Mouse (Mus musculus) retina, postnatal 7 days (tissue): ENCODE results near the gene Zfp385b.

ENCODE experiments used
- DNase-seq: peaks from one replicate; pipeline ENCODE4 v3.0.0-alpha.2; 2012; ENCODE audit warnings: low read depth, low spot score

Zfp385b gene

DNA sequence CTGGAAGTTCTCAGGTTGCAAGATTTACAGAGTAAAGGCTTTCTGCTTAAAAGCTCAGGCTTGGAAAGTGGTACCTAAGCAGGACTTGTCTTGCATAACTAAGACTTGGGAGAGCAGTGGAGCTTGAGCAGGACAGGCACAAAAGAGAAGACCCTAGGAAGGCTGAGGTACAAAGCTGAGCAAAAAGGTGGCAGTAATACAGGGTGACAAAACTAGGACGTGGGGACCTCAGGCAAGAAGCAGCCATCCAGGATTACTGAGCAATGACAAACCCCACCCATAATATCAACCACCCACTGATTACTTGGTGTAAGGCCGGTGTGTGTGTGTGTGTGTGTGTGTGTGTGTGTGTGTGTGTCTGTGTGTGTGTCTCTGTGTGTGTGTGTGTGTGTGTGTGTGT, 114.0 kb downstream of the Zfp385b start:
- DNase-seq: no peak

- DNase-seq: peak; percentile 21
Measured at GRCm38 (mm10) chr2:77703080-77703479, 116.4 kb downstream of the Zfp385b start.

DNA sequence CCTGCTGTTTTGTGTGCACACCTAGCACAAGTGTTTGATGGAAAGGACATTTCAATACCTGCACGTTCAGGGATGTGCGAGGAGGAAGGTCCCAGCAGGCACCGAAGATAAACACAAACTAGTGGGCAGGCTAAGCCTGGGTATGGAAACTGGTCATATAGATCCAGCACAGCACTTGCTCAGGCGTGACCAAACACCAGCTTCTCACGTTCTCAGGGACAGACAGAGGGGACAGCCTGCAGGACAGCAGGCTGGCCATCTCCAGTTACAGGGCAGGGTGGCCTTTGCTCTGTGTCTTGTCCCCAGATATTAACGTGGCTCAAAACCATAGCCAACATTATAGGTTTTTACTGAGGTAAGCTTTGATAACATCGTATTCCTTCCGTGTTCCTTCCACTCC, 128.3 kb downstream of the Zfp385b start:
- no peak for DNase-seq

- DNase-seq: no peak
Measured at GRCm38 (mm10) chr2:77690316-77690715, 129.1 kb downstream of the Zfp385b start.

DNA sequence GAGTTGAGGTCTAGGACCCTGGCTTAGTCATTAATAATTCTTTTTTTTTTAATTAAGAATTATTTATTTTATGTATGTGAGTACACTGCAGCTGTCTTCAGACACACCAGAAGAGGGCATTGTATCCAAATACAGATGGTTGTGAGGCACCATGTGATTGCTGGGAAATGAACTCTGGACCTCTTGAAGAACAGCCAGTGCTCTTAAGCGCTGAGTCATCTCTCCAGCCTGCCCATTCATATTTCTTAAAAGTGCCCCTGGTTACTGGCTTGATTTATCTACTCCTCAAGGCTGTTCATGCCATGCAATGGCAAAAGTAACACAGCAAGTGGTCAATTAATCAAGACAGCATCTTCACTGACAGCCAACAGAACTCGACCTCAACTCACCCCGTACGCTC, 130.8 kb downstream of the Zfp385b start:
- no peak for DNase-seq

DNA sequence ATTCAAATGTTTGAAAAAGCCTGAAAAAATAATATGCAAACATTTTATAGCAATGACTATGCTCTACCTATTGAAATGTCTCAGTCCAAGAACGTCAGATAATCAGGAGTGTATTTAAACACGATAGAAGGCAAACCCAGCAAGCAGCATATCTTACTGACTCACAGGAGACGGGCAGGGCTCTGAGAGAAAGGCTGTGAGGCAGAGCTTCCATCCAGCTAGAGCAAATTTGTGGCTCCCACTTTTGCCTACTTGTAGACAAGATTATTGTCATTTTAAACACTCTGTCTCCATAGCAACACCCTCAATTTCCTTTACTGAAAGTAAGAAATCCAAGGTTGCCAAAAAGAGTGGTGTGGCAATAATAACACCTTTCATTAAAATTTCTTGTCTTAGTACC, 135.4 kb downstream of the Zfp385b start:
- no peak for DNase-seq

DNA sequence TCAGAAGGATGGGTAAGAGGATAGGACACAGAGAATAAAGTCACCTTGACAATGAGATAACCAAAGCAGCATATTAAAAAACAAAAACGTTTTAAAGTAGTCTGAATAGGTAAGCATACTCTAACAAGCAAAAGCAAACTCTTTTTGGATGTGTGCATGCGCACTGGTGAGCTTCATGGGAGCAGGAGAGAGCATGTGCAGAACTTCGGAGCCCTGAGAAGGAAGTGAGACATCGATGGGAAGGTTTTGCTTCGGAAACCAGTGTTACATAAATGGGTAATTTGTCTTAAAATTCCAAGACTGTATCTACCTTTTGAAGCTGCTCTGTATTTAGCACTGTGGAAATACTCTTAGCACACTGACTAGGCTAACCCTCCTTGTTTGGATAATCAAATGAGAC, 137.2 kb downstream of the Zfp385b start:
- DNase-seq: no peak

- no peak for DNase-seq
Measured at GRCm38 (mm10) chr2:77681741-77682140, 137.7 kb downstream of the Zfp385b start.

- DNase-seq: no peak
Measured at GRCm38 (mm10) chr2:77673770-77674169, 145.7 kb downstream of the Zfp385b start.

GRCm38 (mm10) chr2:77672215-77672905, 147.1 kb downstream of the Zfp385b start:
- DNase-seq: no peak

DNA sequence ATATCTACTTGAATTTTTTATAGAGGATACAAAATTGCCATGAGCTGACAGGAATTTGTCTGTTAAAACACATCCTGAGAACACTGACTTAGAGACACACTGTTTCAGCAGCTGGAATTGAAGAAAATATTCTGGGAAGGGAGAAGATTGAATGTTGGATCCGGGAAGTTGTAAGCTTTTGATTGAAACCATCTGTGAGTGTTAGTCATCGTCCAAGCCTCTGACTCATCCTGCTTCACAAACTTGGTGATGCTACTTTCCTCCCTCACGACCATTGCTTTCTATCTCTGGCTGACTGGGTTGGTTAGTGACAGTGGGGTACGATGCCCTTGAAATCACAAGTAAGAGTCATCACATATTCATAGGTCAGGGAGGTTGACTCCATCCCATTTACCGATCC, 157.3 kb downstream of the Zfp385b start:
- DNase-seq: no peak

GRCm38 (mm10) chr2:77653686-77654085, 165.8 kb downstream of the Zfp385b start:
- no peak for DNase-seq

DNA sequence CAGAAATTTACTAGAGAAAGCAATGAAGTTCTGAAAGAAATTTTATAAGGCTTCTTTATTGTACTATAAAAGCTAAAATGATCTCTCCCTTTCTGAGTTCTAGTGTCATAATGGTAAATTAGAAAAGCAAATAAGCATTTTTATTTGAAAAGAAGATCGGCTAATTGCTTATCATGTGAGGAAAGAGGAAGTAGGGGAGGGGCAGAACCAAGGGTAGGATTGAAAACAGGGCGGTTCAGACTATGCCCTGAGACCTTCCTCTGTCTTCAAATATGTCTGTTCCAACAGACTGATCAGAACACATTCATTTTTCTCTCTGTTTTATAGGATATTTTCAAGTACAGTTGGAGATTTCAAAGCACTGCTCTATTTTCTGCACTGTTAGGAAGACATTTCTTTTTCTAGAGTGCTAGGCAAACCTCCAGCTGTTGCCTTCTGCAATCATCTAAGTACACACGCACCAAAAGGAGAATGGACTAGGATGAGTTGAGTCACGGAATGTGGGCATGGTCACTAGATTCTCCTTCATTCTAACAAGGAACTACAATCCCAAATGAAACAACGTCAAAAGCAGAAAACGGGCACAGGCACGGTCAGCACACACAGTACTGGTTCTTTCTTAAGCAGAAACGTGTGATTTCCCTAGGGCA, 177.8 kb downstream of the Zfp385b start:
- no peak for DNase-seq

DNA sequence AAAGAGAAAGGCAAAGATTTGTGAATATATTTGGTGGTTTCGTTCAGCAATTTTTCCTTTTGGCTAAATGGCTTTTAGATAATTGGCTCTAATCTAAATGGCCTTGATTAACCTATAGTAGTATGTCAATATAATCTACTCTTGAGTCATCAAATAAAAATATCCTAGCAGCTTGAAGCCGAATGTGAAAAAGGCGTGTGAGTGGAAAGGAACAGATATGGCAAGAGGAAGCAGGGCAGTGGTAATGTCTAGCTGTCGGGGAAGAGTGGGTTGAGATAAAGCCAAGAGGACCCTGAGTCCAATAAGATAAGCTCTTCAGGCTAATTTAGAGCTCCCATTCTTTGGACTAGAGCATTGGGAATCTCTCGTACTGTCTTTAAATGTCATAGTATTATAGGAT, 179.4 kb downstream of the Zfp385b start:
- no peak for DNase-seq

- DNase-seq: no peak
Measured at GRCm38 (mm10) chr2:77631606-77632005, 187.8 kb downstream of the Zfp385b start.

DNA sequence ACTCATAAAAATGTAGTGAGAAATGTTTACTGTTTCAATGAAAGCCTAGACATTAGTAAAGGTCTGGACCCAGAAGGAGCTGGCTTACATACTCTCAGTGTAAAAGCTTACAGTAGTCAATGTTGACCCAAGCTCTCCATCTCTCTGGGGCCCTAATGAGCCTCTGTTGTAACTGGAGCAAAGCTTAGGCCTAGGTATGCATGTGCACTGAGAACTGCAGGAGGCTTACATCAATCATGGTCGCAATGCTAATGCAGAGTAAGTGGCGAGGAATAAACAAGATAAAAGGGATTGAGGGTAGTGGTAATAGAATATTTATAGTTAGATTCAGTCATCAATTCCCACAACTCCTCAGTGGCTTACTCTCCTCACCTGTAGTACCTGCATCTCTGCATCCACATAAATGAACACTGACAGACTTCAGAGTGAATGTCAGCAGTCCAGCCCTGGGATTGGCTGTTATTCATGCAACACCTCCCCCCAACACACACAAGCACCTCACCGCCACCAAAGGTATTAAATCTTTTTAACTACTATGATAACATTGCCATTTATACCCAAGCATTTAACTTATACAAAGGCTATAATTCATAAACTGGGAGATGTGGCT, 191.7 kb downstream of the Zfp385b start:
- no peak for DNase-seq

GRCm38 (mm10) chr2:77618686-77619085, 200.8 kb downstream of the Zfp385b start:
- no peak for DNase-seq

GRCm38 (mm10) chr2:77610303-77610991, 209.0 kb downstream of the Zfp385b start:
- no peak for DNase-seq

DNA sequence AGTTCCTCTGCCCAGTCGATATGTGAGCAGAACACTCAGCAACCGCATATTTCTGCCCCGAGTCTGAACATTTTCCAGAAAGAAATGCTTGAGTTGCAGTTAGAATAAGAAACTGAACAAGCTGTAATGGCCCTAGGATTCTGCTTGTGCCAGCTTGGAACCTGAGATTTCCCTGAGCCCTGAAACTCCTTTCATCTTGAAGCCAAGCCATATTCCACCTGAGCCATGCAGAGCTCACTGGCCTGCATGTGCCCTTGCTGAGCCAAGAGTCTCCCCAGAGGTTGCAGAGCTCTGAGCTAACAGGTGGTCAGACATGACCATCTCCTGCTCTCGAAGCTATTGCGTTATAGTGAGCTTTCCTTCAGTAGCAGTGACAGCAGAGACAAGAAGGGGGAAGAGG, 210.0 kb downstream of the Zfp385b start:
- no peak for DNase-seq

DNA sequence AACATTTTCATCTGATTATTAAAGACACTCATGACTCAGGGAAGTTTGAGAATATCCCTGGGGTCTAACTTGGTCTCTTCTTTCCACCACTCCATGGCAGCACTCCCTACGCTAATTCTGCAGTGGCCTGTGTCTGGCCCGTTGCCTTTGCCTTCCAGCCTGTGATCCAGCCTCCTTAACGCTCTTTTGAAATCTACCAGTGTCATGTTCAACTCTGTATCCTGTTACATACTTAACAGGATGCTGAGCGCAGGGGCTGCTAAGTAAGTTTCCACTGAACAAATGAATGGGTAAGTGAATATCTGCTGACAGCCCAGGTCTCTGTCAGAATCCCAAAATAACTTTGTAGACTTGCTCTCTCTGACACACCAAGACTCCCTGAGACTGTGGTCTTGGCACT, 210.8 kb downstream of the Zfp385b start:
- DNase-seq: no peak

GRCm38 (mm10) chr2:77593461-77593860, 226.0 kb downstream of the Zfp385b start:
- no peak for DNase-seq

GRCm38 (mm10) chr2:77592525-77592924, 226.9 kb downstream of the Zfp385b start:
- no peak for DNase-seq
